Mouse (Mus musculus) gastrocnemius, postnatal 36 days (tissue): ENCODE data around the gene Gm49721. TPM values are rescaled to one million over a fixed set of nuclear protein-coding genes. Genes with fewer than 3 reads are reported as not detected.
"Not testable (repeated sequence)": the region's sequence is repeated elsewhere in the genome, so short reads cannot be mapped to it uniquely, and the experiment has no call there.

ENCODE experiments used
- DNase-seq, 2 experiments: peaks; one replicate each; pipeline ENCODE4 v3.0.0; 2022
- intact Hi-C: fragments of 180-260 bp; cut with DNase I; formaldehyde crosslinking; loops from one replicate; pipeline ENCODE4 v1.15.1; 2025
- total RNA-seq, 2 experiments: library from RNA; stranded (reverse); gene quantifications; 2 replicates each; pipeline ENCODE4 v1.2.3; 2021

Gm49721 gene
- total RNA-seq, 2 experiments from 2014 or later: not detected

DNA sequence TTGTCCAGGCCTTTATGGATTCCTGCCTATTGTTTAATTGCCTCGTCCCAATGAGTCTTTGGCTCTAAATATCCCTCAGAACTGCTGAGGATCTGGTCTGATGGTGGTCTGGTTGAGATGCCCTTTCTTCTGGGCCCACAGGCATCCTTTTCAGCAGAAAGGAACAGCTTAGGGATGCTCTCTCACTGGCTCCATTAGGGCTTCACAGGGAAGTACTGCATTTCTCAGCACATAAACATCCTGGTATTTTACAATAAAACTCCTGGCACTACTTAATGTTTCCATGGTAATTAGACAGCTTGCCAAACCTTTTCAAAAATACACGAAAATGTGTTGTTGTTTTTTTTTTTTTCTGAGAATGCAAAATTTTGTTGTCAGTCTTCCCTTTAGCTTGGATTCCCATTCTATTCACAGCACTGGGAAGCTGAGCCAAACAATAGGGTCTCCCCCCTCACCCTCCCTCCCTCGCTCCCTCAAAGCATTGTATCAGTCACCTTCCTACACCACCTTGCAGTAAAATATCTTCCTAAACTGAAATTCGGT, 90.4 kb downstream of the Gm49721 start:
- intact Hi-C loops, DNase-seq: not testable (repeated sequence)

DNA sequence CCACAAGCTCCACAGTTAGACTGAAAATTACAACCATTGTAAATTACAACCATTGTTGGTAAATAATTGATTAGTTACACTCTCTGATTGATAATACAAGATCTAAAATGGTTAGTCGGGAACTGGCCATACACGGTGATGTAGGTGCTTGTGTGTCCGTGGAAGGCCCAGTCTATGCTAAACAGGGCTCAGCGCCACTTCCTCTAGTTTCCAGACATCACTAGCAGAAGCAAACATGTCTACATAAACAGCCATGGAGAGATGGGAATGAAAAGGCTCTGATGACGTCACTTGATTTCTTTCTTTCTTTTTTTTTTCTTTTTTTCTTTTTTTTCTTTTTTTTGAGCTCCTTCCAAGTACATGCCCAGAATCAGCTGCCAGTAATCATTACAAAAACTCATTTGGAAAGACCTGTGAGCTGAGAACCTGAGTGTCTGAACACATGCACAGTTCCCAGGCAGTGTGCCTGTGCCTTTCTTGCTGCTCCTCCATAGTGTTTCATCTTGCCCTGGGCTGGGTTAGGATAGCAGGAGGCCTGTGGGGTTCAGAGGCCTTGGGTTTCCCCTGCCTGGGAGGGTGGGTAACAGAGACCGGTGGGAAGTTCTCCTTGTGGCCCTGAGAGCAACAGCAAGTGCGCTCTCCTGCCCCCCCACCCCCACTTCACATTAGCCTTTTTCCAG, 91.0 kb downstream of the Gm49721 start:
- intact Hi-C loops, DNase-seq: not testable (repeated sequence)

DNA sequence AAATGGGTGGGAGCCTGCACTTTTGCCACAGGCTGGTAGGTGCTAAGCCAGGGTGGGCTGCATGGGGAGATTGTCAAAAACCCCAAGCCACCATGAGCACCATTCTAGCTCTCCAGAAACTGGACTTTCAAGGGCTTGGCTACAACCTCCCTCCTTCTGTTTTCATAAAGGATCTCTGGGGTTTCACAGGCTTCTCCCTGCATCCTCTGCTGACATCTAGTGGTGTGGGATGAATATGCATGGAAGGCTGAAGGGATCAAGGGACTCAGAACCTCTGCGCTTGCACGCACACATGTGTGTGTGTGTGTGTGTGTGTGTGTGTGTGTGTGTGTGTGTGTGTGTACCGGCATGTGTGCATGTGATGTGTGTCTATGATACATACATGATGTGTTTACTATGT, 95.8 kb downstream of the Gm49721 start:
- DNase-seq: peak in 1 of 2 experiments; percentile 13
- intact Hi-C loops: not testable (repeated sequence)

DNA sequence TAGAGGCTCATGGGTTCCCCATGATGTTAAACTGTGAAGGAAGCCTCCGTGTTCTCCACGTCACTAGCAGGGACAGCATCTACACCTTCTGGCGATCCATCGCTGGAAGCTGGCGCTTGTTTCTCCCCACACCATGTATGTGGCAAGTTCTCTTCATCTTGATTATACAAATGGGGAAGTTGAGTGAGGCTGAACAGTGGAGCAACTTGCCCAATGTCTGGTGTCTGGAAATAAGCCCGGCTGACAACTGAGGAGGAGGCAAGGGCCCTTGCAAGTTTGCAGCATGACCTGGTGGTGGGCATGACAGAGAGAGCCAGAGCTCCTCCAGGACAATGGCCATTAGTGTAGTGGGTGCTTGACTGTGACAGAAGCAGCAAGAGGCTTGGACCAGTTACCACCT, 96.8 kb downstream of the Gm49721 start:
- intact Hi-C loops, DNase-seq: not testable (repeated sequence)

DNA sequence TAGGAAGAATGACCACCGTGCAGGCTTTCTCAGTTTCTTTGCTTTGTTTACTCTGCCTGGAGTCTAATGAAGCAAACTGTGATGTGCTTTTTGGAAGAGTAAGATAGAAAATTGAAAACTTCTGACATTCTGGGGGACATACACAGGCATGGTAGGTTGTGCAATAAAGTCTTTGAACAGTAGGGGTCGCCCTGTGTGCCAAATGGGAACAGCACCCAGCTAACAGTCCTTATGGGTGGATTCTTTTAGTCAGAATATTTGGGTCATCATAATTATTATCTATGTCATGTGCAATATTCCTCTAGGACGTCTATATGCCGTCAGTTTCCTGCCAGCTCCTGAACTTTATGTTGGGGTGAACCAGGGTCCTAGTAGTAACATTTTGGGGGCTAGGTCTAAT, 100.9 kb downstream of the Gm49721 start:
- intact Hi-C loops: not testable (repeated sequence)

DNA sequence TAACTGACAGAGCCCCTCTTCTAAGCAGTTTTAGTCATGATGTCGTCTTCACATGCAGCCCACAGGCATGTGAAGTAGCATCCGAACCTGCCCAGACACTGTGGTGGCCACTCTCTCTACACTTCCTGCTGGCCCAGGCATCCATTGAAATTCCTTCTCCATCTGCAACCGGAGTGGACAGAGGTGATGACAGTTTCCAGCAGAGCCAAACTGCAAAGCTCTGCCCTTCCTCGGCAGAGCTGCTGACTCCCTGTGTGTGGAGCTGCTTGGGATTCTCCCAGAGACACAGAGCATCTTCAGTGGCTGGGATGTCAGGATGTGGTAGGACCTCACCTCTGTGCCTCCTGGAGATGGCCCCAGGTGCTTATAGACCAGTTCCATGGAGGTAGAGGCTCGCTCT, 105.8 kb downstream of the Gm49721 start:
- intact Hi-C loops, DNase-seq: not testable (repeated sequence)

More for the DNA sequence above, 100.9 kb downstream of the Gm49721 start:
- peak; percentile 22 to 44 for DNase-seq

DNA sequence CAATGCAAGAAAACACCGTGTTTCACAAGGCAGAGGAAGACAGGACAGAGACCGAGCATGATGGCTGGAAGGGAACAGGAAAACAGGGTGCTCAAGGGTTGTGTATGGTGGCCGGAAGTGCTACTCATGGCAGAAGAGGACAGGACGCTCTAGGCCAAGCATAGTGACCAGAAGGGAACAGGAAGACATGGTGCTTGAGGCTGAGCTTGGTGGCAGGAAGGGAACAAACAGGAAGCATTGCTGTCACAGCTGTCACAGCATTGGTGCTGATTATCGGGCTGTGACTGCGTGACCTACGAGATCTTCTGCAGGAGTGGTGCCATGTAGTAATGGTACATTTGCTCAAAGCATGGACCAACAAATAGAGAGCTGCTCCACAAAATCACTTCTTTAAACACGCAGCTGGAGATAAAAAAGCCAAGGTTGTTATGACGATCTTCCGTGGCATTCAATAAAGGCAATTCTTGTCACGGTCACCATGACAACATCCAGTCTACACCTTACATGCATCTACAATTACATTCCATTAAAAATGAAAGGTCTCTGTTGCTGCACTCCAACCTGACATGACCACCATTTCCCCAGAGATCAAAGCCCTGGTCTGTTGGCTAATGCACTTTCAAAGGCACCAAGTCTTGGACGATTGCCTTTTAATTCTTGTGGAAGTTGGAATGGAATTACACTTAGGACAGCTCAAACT, 106.9 kb downstream of the Gm49721 start:
- DNase-seq, intact Hi-C loops: not testable (repeated sequence)

DNA sequence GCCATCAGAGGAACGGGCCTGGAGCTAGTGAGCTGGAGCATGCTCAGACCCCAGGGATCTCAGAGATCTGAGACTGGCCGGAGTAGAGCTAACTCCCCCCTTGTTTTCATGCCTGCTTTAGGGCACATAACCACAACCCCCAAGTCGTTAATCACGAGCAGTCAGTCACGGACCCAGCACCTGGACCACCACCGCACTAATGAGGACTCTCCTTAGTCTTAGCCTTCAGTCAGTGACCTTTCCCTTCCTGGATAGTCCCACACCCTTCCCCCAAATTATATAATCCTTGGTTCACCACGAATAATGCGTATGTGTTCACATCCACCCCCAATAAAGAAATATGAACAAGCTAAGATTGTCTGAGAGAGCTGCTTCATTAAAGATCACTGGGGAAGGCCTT, 108.1 kb downstream of the Gm49721 start:
- DNase-seq, intact Hi-C loops: not testable (repeated sequence)

Other genes starting within 250 kb of the Gm49721 start
- gene Ezr, start 196.1 kb upstream of the Gm49721 start, total RNA-seq: 1 to 10 TPM; 2.1 to 2.5 TPM
- gene Rsph3b, start 30.2 kb upstream of the Gm49721 start, total RNA-seq: 10 to 100 TPM; 19.0 to 23.9 TPM
- 10 to 100 TPM; 10.5 to 12.0 TPM for gene Tagap1, start 17.7 kb upstream of the Gm49721 start, total RNA-seq
- gene Rnaset2b, start 8.3 kb upstream of the Gm49721 start, total RNA-seq: 100 to 1,000 TPM in 1 of 2 experiments, 10 to 100 TPM in 1; 99.0 to 102 TPM
- gene Gm1604a, start 46.7 kb downstream of the Gm49721 start, total RNA-seq: not detected
- 10 to 100 TPM; 90.6 to 95.7 TPM for gene Rps6ka2, start 191.2 kb downstream of the Gm49721 start, total RNA-seq